Mouse (Mus musculus): ENCODE data around the gene Ksr2. TPM values are rescaled to one million over a fixed set of nuclear protein-coding genes. Genes with fewer than 3 reads are reported as not detected.

Ksr2 gene
- total and polyA plus RNA-seq, 2 experiments from 2014 or later = 6.3 to 12.6 TPM

GRCm38 (mm10) chr5:117669265-117669664 lies 255.5 kb downstream of the Ksr2 start:
- H3K27me3 ChIP-seq (ENCODE audit: insufficient read depth, low read length) = no peaks in the 10 kb centered on the region
- no peak for TF ChIP-seq CTCF (IDR thresholded peaks at IDR 0.05; ENCODE audit: low read depth)
- H3K4me1 ChIP-seq (ENCODE audit: insufficient read depth, low read length) = peaks cover 12% of the 10 kb centered on the region; the same call in 1 of the 2 replicates
- H3K9me3 ChIP-seq (ENCODE audit: low read length) = no peaks in the 10 kb centered on the region
- ATAC-seq (0 out of 2 replicates have a peak, but pooled peaks have one; percentile 27), DNase-seq (ENCODE audit: low spot score) (no peak)
- no peak overlapping the region for H3K9ac ChIP-seq (replicated peaks; ENCODE audit: low read length)
- no peaks in the 10 kb centered on the region for H3K36me3 ChIP-seq (ENCODE audit: insufficient read depth, low read length)
- 55% methylated on average over 4 of the region's 4 CpGs for WGBS
- H3K27ac ChIP-seq = no peak overlapping the region
- H3K4me2 ChIP-seq (ENCODE audit: low read depth, low read length) = no peak overlapping the region
- H3K4me3 ChIP-seq (ENCODE audit: low read length) = no peak overlapping the region

GRCm38 (mm10) chr5:117669843-117670242 lies 256.0 kb downstream of the Ksr2 start:
- TF ChIP-seq CTCF (IDR thresholded peaks at IDR 0.05; ENCODE audit: low read depth) = no peak
- Histone ChIP-seq H3K27ac (no peak overlapping the region), H3K4me2 (ENCODE audit: low read depth, low read length) (no peak overlapping the region), H3K27me3 (ENCODE audit: insufficient read depth, low read length) (no peaks in the 10 kb centered on the region), H3K9ac (replicated peaks; ENCODE audit: low read length) (no peak overlapping the region), H3K4me1 (ENCODE audit: insufficient read depth, low read length) (peaks cover 12% of the 10 kb centered on the region; the same call in 1 of the 2 replicates), H3K9me3 (ENCODE audit: low read length) (no peaks in the 10 kb centered on the region), H3K36me3 (ENCODE audit: insufficient read depth, low read length) (no peaks in the 10 kb centered on the region), H3K4me3 (ENCODE audit: low read length) (no peak overlapping the region)
- ATAC-seq (no peak), DNase-seq (ENCODE audit: low spot score) (no peak)
- 58% methylated on average over 7 of the region's 7 CpGs for WGBS

- no peak overlapping the region for H3K4me3 ChIP-seq (ENCODE audit: low read length)
- peaks cover 9% of the 10 kb centered on the region; the same call in 1 of the 2 replicates for H3K4me1 ChIP-seq (ENCODE audit: insufficient read depth, low read length)
- ATAC-seq = no peak
- no peak overlapping the region for H3K27ac ChIP-seq
- no peaks in the 10 kb centered on the region for H3K36me3 ChIP-seq (ENCODE audit: insufficient read depth, low read length)
- H3K4me2 ChIP-seq (ENCODE audit: low read depth, low read length) = no peak overlapping the region
- no peak overlapping the region for H3K9ac ChIP-seq (replicated peaks; ENCODE audit: low read length)
- TF ChIP-seq CTCF (IDR thresholded peaks at IDR 0.05; ENCODE audit: low read depth) = no peak
- no peaks in the 10 kb centered on the region for H3K9me3 ChIP-seq (ENCODE audit: low read length)
- no peaks in the 10 kb centered on the region for H3K27me3 ChIP-seq (ENCODE audit: insufficient read depth, low read length)
- 46% methylated on average over 6 of the region's 6 CpGs for WGBS
- no peak for DNase-seq (ENCODE audit: low spot score)
Measured at GRCm38 (mm10) chr5:117671362-117671761, 257.6 kb downstream of the Ksr2 start.

GRCm38 (mm10) chr5:117675840-117676239 lies 262.0 kb downstream of the Ksr2 start:
- no peak for DNase-seq (ENCODE audit: low spot score)
- H3K27ac ChIP-seq = no peak overlapping the region

GRCm38 (mm10) chr5:117677231-117677630 lies 263.4 kb downstream of the Ksr2 start:
- Histone ChIP-seq H3K27me3 (ENCODE audit: insufficient read depth, low read length) (no peaks in the 10 kb centered on the region), H3K4me2 (ENCODE audit: low read depth, low read length) (no peak overlapping the region), H3K9me3 (ENCODE audit: low read length) (no peaks in the 10 kb centered on the region), H3K36me3 (ENCODE audit: insufficient read depth, low read length) (no peaks in the 10 kb centered on the region), H3K27ac (no peak overlapping the region), H3K4me3 (ENCODE audit: low read length) (no peak overlapping the region), H3K9ac (replicated peaks; ENCODE audit: low read length) (no peak overlapping the region), H3K4me1 (ENCODE audit: insufficient read depth, low read length) (no peaks in the 10 kb centered on the region)
- DNase-seq (ENCODE audit: low spot score) (no peak), ATAC-seq (no peak)
- 92% methylated on average over 6 of the region's 6 CpGs for WGBS
- TF ChIP-seq CTCF (IDR thresholded peaks at IDR 0.05; ENCODE audit: low read depth) = no peak

More at GRCm38 (mm10) chr5:117675840-117676239, 262.0 kb downstream of the Ksr2 start:
- H3K4me3 ChIP-seq (ENCODE audit: low read length) = no peak overlapping the region
- H3K9me3 ChIP-seq (ENCODE audit: low read length) = no peaks in the 10 kb centered on the region
- no peaks in the 10 kb centered on the region for H3K4me1 ChIP-seq (ENCODE audit: insufficient read depth, low read length)
- H3K4me2 ChIP-seq (ENCODE audit: low read depth, low read length) = no peak overlapping the region
- H3K36me3 ChIP-seq (ENCODE audit: insufficient read depth, low read length) = no peaks in the 10 kb centered on the region
- WGBS = 63% methylated on average over 8 of the region's 8 CpGs
- no peak for TF ChIP-seq CTCF (IDR thresholded peaks at IDR 0.05; ENCODE audit: low read depth)
- no peaks in the 10 kb centered on the region for H3K27me3 ChIP-seq (ENCODE audit: insufficient read depth, low read length)
- no peak for ATAC-seq
- H3K9ac ChIP-seq (replicated peaks; ENCODE audit: low read length) = no peak overlapping the region

GRCm38 (mm10) chr5:117678371-117678770 lies 264.6 kb downstream of the Ksr2 start:
- Histone ChIP-seq H3K9ac (replicated peaks; ENCODE audit: low read length) (no peak overlapping the region), H3K36me3 (ENCODE audit: insufficient read depth, low read length) (no peaks in the 10 kb centered on the region), H3K9me3 (ENCODE audit: low read length) (no peaks in the 10 kb centered on the region), H3K4me3 (ENCODE audit: low read length) (no peak overlapping the region), H3K27ac (no peak overlapping the region), H3K4me2 (ENCODE audit: low read depth, low read length) (no peak overlapping the region), H3K4me1 (ENCODE audit: insufficient read depth, low read length) (no peaks in the 10 kb centered on the region), H3K27me3 (ENCODE audit: insufficient read depth, low read length) (no peaks in the 10 kb centered on the region)
- 61% methylated on average over 5 of the region's 5 CpGs for WGBS
- DNase-seq (ENCODE audit: low spot score) (no peak), ATAC-seq (no peak)
- no peak for TF ChIP-seq CTCF (IDR thresholded peaks at IDR 0.05; ENCODE audit: low read depth)

GRCm38 (mm10) chr5:117682226-117682625 lies 268.4 kb downstream of the Ksr2 start:
- H3K27ac ChIP-seq = no peak overlapping the region
- H3K9me3 ChIP-seq (ENCODE audit: low read length) = no peaks in the 10 kb centered on the region

More at GRCm38 (mm10) chr5:117682226-117682625, 268.4 kb downstream of the Ksr2 start:
- Histone ChIP-seq H3K4me3 (ENCODE audit: low read length) (no peak overlapping the region), H3K4me2 (ENCODE audit: low read depth, low read length) (no peak overlapping the region), H3K27me3 (ENCODE audit: insufficient read depth, low read length) (no peaks in the 10 kb centered on the region), H3K36me3 (ENCODE audit: insufficient read depth, low read length) (no peaks in the 10 kb centered on the region), H3K4me1 (ENCODE audit: insufficient read depth, low read length) (no peaks in the 10 kb centered on the region), H3K9ac (replicated peaks; ENCODE audit: low read length) (no peak overlapping the region)
- ATAC-seq (no peak), DNase-seq (ENCODE audit: low spot score) (no peak)
- TF ChIP-seq CTCF (IDR thresholded peaks at IDR 0.05; ENCODE audit: low read depth) = no peak
- 92% methylated on average over 3 of the region's 3 CpGs for WGBS

Data from hindbrain, postnatal 0 days (tissue).